Mouse (Mus musculus): Measurements from ENCODE around the gene Ankrd28.

- no peak for TF ChIP-seq CTCF (IDR thresholded peaks at IDR 0.05; ENCODE audit: control insufficient read depth, insufficient read depth, insufficient read length)
- TF ChIP-seq MAX (IDR thresholded peaks at IDR 0.05) = no peak
Observed at GRCm38 (mm10) chr14:31655406-31655805, 175.0 kb downstream of the Ankrd28 start.
